Mouse (Mus musculus): ENCODE data around the gene Tbp. TPM values are rescaled to one million over a fixed set of nuclear protein-coding genes. Genes with fewer than 3 reads are reported as not detected.
"Not testable (repeated sequence)": the region's sequence is repeated elsewhere in the genome, so short reads cannot be mapped to it uniquely, and the experiment has no call there.

Gene Tbp
- polyA plus RNA-seq, 1 experiment from 2014 or later = 69.9 TPM

- no peak for ATAC-seq (ENCODE audit: low read depth)
- Histone ChIP-seq H3K4me1 (ENCODE audit: control insufficient read depth, insufficient read depth, low read length) (peaks cover 14% of the 10 kb centered on the region), H3K9ac (replicated peaks; ENCODE audit: low read depth, low read length) (no peak overlapping the region), H3K27me3 (ENCODE audit: control insufficient read depth, insufficient read depth, low read length) (no peaks in the 10 kb centered on the region), H3K27ac (ENCODE audit: low read depth, low read length) (no peak overlapping the region), H3K4me3 (ENCODE audit: low read depth, low read length) (no peak overlapping the region), H3K4me2 (ENCODE audit: low read depth, low read length) (no peak overlapping the region), H3K9me3 (ENCODE audit: control insufficient read depth, low read length) (no peaks in the 10 kb centered on the region), H3K36me3 (ENCODE audit: control insufficient read depth, insufficient read depth, low read length) (peaks cover 9% of the 10 kb centered on the region)
- 82% methylated on average over 2 of the region's 2 CpGs for whole genome bisulfite sequencing
Observed at GRCm38 (mm10) chr17:15528887-15529286, 29.2 kb downstream of the Tbp start.

- H3K27me3 ChIP-seq (ENCODE audit: control insufficient read depth, insufficient read depth, low read length) = no peaks in the 10 kb centered on the region
- no peak for ATAC-seq (ENCODE audit: low read depth)
- H3K9ac ChIP-seq (replicated peaks; ENCODE audit: low read depth, low read length) = no peak overlapping the region
- no peaks in the 10 kb centered on the region for H3K9me3 ChIP-seq (ENCODE audit: control insufficient read depth, low read length)
- peaks cover 4% of the 10 kb centered on the region; the same call in 1 of the 2 replicates for H3K36me3 ChIP-seq (ENCODE audit: control insufficient read depth, insufficient read depth, low read length)
- peaks cover 14% of the 10 kb centered on the region for H3K4me1 ChIP-seq (ENCODE audit: control insufficient read depth, insufficient read depth, low read length)
- no peak overlapping the region for H3K27ac ChIP-seq (ENCODE audit: low read depth, low read length)
- no peak overlapping the region for H3K4me3 ChIP-seq (ENCODE audit: low read depth, low read length)
- no peak overlapping the region for H3K4me2 ChIP-seq (ENCODE audit: low read depth, low read length)
- WGBS = 10% methylated on average over 5 of the region's 5 CpGs
Observed at GRCm38 (mm10) chr17:15530141-15530540, 30.5 kb downstream of the Tbp start.

DNA sequence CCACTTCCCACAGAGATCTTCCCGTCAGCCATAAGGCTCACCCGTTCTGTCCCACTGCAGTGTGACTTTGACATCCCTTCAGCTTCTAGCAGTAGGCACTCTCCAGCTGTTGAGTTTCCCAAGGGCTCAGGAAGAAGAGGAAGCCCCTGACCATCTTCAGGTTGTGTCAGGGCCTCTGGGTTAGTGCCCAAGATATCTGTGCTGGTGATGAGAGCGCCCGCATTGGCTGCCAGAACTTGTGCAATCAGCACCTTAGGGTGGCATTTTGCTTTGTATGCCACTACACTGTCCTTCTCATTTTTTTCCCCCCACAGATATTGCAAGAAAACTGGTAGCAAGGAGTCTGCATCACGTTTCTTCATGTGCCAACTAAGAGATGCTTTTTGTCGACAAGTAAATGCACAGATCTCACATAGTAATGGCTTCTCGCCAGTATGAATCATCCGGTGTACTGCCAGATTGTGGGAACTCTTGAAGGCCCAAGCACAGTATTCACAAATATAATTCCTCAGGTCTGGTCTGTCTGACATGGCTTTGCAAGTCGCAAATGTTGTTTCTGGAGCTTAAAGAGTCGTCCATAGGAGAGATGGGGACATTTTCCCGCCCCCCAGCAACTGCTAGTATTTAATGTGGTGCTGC lies 35.6 kb downstream of the Tbp start:
- H3K9me3 ChIP-seq (ENCODE audit: control insufficient read depth, low read length) = no peaks in the 10 kb centered on the region
- H3K4me3 ChIP-seq (ENCODE audit: low read depth, low read length) = no peak overlapping the region
- no peak overlapping the region for H3K4me2 ChIP-seq (ENCODE audit: low read depth, low read length)
- H3K4me1 ChIP-seq (ENCODE audit: control insufficient read depth, insufficient read depth, low read length) = peaks cover 3% of the 10 kb centered on the region; the same call in 1 of the 2 replicates
- WGBS = 71% methylated on average over 11 of the region's 11 CpGs
- no peak overlapping the region for H3K9ac ChIP-seq (replicated peaks; ENCODE audit: low read depth, low read length)
- H3K27ac ChIP-seq (ENCODE audit: low read depth, low read length) = no peak overlapping the region
- no peaks in the 10 kb centered on the region for H3K27me3 ChIP-seq (ENCODE audit: control insufficient read depth, insufficient read depth, low read length)
- H3K36me3 ChIP-seq (ENCODE audit: control insufficient read depth, insufficient read depth, low read length) = no peaks in the 10 kb centered on the region
- ATAC-seq (ENCODE audit: low read depth) = no peak

GRCm38 (mm10) chr17:15535943-15536342 lies 36.3 kb downstream of the Tbp start:
- no peak for ATAC-seq (ENCODE audit: low read depth)
- peak overlapping the region; percentile 29; the same call in 1 of the 2 replicates for H3K9ac ChIP-seq (replicated peaks; ENCODE audit: low read depth, low read length)
- no peaks in the 10 kb centered on the region for H3K36me3 ChIP-seq (ENCODE audit: control insufficient read depth, insufficient read depth, low read length)
- peak overlapping the region; percentile 34 for H3K4me3 ChIP-seq (ENCODE audit: low read depth, low read length)
- H3K27me3 ChIP-seq (ENCODE audit: control insufficient read depth, insufficient read depth, low read length) = no peaks in the 10 kb centered on the region
- WGBS = 16% methylated on average over 8 of the region's 8 CpGs
- peaks cover 3% of the 10 kb centered on the region; the same call in 1 of the 2 replicates for H3K4me1 ChIP-seq (ENCODE audit: control insufficient read depth, insufficient read depth, low read length)
- peak overlapping the region; percentile 80 for H3K4me2 ChIP-seq (ENCODE audit: low read depth, low read length)
- H3K27ac ChIP-seq (ENCODE audit: low read depth, low read length) = no peak overlapping the region
- H3K9me3 ChIP-seq (ENCODE audit: control insufficient read depth, low read length) = no peaks in the 10 kb centered on the region

DNA sequence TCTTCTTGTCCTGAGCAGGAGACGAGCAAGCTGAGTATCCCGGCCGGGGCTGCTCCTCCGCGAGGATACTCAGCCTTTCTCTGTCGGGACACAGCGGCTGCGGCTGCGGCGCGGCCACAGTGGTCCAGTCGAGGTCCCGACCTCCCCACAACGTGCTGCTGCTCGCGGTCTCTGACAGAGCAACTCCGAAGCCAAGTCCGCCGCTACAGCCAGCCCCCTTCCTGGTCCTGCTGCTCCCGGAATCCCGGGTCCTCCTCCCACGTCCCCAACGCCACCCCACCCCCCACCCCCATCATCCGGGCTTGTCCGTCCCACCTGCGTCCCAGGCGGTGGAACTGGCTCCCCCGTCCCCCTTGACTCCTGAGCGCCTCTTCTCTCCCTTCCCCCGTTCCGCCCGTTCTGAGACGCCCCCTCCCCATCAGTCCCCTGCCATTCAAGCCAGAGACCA lies 36.8 kb downstream of the Tbp start:
- Histone ChIP-seq H3K4me2 (ENCODE audit: low read depth, low read length) (peak overlapping the region; percentile 80), H3K27me3 (ENCODE audit: control insufficient read depth, insufficient read depth, low read length) (no peaks in the 10 kb centered on the region), H3K4me3 (ENCODE audit: low read depth, low read length) (peak overlapping the region; percentile 34), H3K27ac (ENCODE audit: low read depth, low read length) (no peak overlapping the region), H3K9me3 (ENCODE audit: control insufficient read depth, low read length) (no peaks in the 10 kb centered on the region), H3K9ac (replicated peaks; ENCODE audit: low read depth, low read length) (peak overlapping the region; percentile 29), H3K4me1 (ENCODE audit: control insufficient read depth, insufficient read depth, low read length) (peaks cover 3% of the 10 kb centered on the region; the same call in 1 of the 2 replicates), H3K36me3 (ENCODE audit: control insufficient read depth, insufficient read depth, low read length) (no peaks in the 10 kb centered on the region)
- ATAC-seq (ENCODE audit: low read depth) = peak; percentile 56; the same call in 1 of the 2 replicates
- WGBS = 1% methylated on average over 33 of the region's 33 CpGs

- Histone ChIP-seq H3K4me3 (ENCODE audit: low read depth, low read length) (no peak overlapping the region), H3K4me2 (ENCODE audit: low read depth, low read length) (no peak overlapping the region), H3K27me3 (ENCODE audit: control insufficient read depth, insufficient read depth, low read length) (no peaks in the 10 kb centered on the region), H3K27ac (ENCODE audit: low read depth, low read length) (no peak overlapping the region), H3K4me1 (ENCODE audit: control insufficient read depth, insufficient read depth, low read length) (peaks cover 3% of the 10 kb centered on the region; the same call in 1 of the 2 replicates), H3K9ac (replicated peaks; ENCODE audit: low read depth, low read length) (no peak overlapping the region), H3K9me3 (ENCODE audit: control insufficient read depth, low read length) (no peaks in the 10 kb centered on the region), H3K36me3 (ENCODE audit: control insufficient read depth, insufficient read depth, low read length) (no peaks in the 10 kb centered on the region)
- ATAC-seq (ENCODE audit: low read depth) = no peak
- 67% methylated on average over 4 of the region's 4 CpGs for WGBS
Observed at GRCm38 (mm10) chr17:15540309-15540708, 40.6 kb downstream of the Tbp start.

DNA sequence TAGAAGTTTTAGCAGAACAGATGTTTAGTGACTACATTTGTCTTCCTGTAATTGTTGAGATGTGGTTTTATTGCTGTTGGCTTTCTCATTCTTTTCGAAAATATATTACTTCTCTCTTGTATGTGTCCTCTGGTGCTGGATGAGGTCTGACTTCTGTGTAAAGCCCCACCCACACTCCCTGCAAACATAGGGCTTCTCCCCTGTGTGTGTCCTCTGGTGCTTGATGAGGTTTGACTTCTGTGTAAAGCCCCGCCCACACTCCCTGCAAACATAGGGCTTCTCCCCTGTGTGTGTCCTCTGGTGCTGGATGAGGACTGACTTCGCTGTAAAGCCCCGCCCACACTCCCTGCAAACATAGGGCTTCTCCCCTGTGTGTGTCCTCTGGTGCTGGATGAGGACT lies 44.2 kb downstream of the Tbp start:
- not testable (repeated sequence) for H3K27me3 ChIP-seq (ENCODE audit: control insufficient read depth, insufficient read depth, low read length); H3K4me1 ChIP-seq (ENCODE audit: control insufficient read depth, insufficient read depth, low read length); H3K27ac ChIP-seq (ENCODE audit: low read depth, low read length); H3K9me3 ChIP-seq (ENCODE audit: control insufficient read depth, low read length); H3K4me2 ChIP-seq (ENCODE audit: low read depth, low read length); H3K36me3 ChIP-seq (ENCODE audit: control insufficient read depth, insufficient read depth, low read length); H3K9ac ChIP-seq (replicated peaks; ENCODE audit: low read depth, low read length); H3K4me3 ChIP-seq (ENCODE audit: low read depth, low read length); ATAC-seq (ENCODE audit: low read depth)
- 67% methylated on average over 4 of the region's 4 CpGs for WGBS

- H3K9me3 ChIP-seq (ENCODE audit: control insufficient read depth, low read length) = no peaks in the 10 kb centered on the region
- H3K27me3 ChIP-seq (ENCODE audit: control insufficient read depth, insufficient read depth, low read length) = no peaks in the 10 kb centered on the region
- no peaks in the 10 kb centered on the region for H3K36me3 ChIP-seq (ENCODE audit: control insufficient read depth, insufficient read depth, low read length)
- no peaks in the 10 kb centered on the region for H3K4me1 ChIP-seq (ENCODE audit: control insufficient read depth, insufficient read depth, low read length)
- no peak overlapping the region for H3K4me3 ChIP-seq (ENCODE audit: low read depth, low read length)
- 67% methylated on average over 4 of the region's 4 CpGs for WGBS
- no peak overlapping the region for H3K9ac ChIP-seq (replicated peaks; ENCODE audit: low read depth, low read length)
- no peak for ATAC-seq (ENCODE audit: low read depth)
- no peak overlapping the region for H3K27ac ChIP-seq (ENCODE audit: low read depth, low read length)
- H3K4me2 ChIP-seq (ENCODE audit: low read depth, low read length) = no peak overlapping the region
Observed at GRCm38 (mm10) chr17:15546440-15546839, 46.8 kb downstream of the Tbp start.

GRCm38 (mm10) chr17:15549713-15550112 lies 50.0 kb downstream of the Tbp start:
- no peaks in the 10 kb centered on the region for H3K9me3 ChIP-seq (ENCODE audit: control insufficient read depth, low read length)
- ATAC-seq (ENCODE audit: low read depth) = no peak
- no peaks in the 10 kb centered on the region for H3K27me3 ChIP-seq (ENCODE audit: control insufficient read depth, insufficient read depth, low read length)
- H3K36me3 ChIP-seq (ENCODE audit: control insufficient read depth, insufficient read depth, low read length) = no peaks in the 10 kb centered on the region
- WGBS = 59% methylated on average over 1 of the region's 1 CpGs
- no peak overlapping the region for H3K4me2 ChIP-seq (ENCODE audit: low read depth, low read length)
- no peak overlapping the region for H3K4me3 ChIP-seq (ENCODE audit: low read depth, low read length)
- H3K27ac ChIP-seq (ENCODE audit: low read depth, low read length) = no peak overlapping the region
- no peak overlapping the region for H3K9ac ChIP-seq (replicated peaks; ENCODE audit: low read depth, low read length)
- H3K4me1 ChIP-seq (ENCODE audit: control insufficient read depth, insufficient read depth, low read length) = no peaks in the 10 kb centered on the region
